Mouse (Mus musculus): ENCODE data around the gene Tcp11l1. TPM values are rescaled to one million over a fixed set of nuclear protein-coding genes. Genes with fewer than 3 reads are reported as not detected.

Tcp11l1 gene
- polyA plus RNA-seq, 2 experiments, result 2.5 to 5.0 TPM

GRCm38 (mm10) chr2:104671724-104672123 lies 40.2 kb downstream of the Tcp11l1 start:
- H3K27ac ChIP-seq, result no peak overlapping the region
- no peaks in the 10 kb centered on the region for H3K27me3 ChIP-seq (ENCODE audit: control insufficient read depth, insufficient read depth, low read length)
- TF ChIP-seq CTCF (IDR thresholded peaks at IDR 0.05; ENCODE audit: low read depth) (no peak), EP300 (IDR thresholded peaks at IDR 0.05; ENCODE audit: low read depth) (no peak)
- H3K4me3 ChIP-seq (ENCODE audit: insufficient read depth in 1 of 2, low read depth in 2 of 2, low read length in 2 of 2), result no peak overlapping the region
- H3K4me2 ChIP-seq (ENCODE audit: low read depth), result no peak overlapping the region
- no peaks in the 10 kb centered on the region for H3K9me3 ChIP-seq (ENCODE audit: control insufficient read depth, low read length)
- no peaks in the 10 kb centered on the region for H3K36me3 ChIP-seq (replicated peaks; ENCODE audit: control insufficient read depth, insufficient read depth, low read depth)
- DNase-seq (ENCODE audit: low read depth in 3 of 3, low spot score in 3 of 3) (no peak), ATAC-seq (ENCODE audit: insufficient read depth) (no peak)
- no peak overlapping the region for H3K9ac ChIP-seq (replicated peaks)
- peaks cover 4 to 5% of the 10 kb centered on the region in 2 experiments for H3K4me1 ChIP-seq (replicated peaks; ENCODE audit: control insufficient read depth in 2 of 2, insufficient read depth in 2 of 2, low read length in 1 of 2)

DNA sequence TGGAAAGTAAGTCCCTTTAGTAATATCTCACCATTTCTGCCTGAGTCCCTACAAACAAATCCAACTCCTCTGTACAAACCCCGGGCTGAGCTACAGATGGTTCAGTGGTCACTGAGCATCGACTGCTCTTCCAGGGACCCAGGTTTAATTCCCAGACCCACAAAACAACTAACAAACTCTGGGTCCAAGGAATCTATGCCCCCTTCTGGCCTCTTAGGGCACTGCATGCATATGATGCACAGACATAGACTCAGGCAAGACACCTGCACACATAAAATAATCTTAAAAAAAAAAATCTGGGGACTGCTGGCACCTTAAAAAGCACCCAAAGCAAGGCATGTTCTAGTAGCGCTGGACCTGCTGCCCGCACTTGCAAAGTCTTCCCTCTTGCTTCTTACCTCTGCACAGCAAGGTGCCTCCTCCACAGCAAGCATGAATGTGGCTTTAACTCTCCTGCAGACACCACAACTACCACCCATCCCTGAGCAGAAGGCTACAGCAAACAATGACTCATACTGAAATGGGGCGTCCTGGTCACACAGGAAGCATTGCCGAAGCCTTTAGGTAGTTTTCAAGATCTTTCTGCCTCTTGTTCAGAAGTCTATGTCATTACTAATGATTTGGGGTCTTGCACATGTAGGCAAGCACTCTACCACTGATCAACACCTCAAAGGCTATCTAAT lies 42.7 kb downstream of the Tcp11l1 start:
- WGBS (ENCODE audit: insufficient replicate concordance), result 68% methylated on average over 6 of the region's 6 CpGs
- no peak overlapping the region for H3K27ac ChIP-seq
- TF ChIP-seq CTCF (IDR thresholded peaks at IDR 0.05; ENCODE audit: low read depth) (peak; percentile 47), EP300 (IDR thresholded peaks at IDR 0.05; ENCODE audit: low read depth) (no peak)
- DNase-seq (ENCODE audit: low read depth in 3 of 3, low spot score in 3 of 3) (no peak), ATAC-seq (ENCODE audit: insufficient read depth) (no peak)
- H3K4me1 ChIP-seq (replicated peaks; ENCODE audit: control insufficient read depth in 2 of 2, insufficient read depth in 2 of 2, low read length in 1 of 2), result peaks cover 4 to 5% of the 10 kb centered on the region in 2 experiments
- H3K4me2 ChIP-seq (ENCODE audit: low read depth), result no peak overlapping the region
- H3K9me3 ChIP-seq (ENCODE audit: control insufficient read depth, low read length), result no peaks in the 10 kb centered on the region
- H3K36me3 ChIP-seq (replicated peaks; ENCODE audit: control insufficient read depth, insufficient read depth, low read depth), result peaks cover 6% of the 10 kb centered on the region; the same call in 1 of the 2 replicates
- H3K27me3 ChIP-seq (ENCODE audit: control insufficient read depth, insufficient read depth, low read length), result no peaks in the 10 kb centered on the region
- no peak overlapping the region for H3K9ac ChIP-seq (replicated peaks)
- no peak overlapping the region for H3K4me3 ChIP-seq (ENCODE audit: insufficient read depth in 1 of 2, low read depth in 2 of 2, low read length in 2 of 2)

- DNase-seq (ENCODE audit: low read depth in 3 of 3, low spot score in 3 of 3), result no peak
- H3K36me3 ChIP-seq (replicated peaks; ENCODE audit: control insufficient read depth, insufficient read depth, low read depth), result peaks cover 13% of the 10 kb centered on the region
- 73% methylated on average over 8 of the region's 8 CpGs for WGBS (ENCODE audit: insufficient replicate concordance)
These were observed 48.4 kb downstream of the Tcp11l1 start for GRCm38 (mm10) chr2:104663372-104664100.

DNA sequence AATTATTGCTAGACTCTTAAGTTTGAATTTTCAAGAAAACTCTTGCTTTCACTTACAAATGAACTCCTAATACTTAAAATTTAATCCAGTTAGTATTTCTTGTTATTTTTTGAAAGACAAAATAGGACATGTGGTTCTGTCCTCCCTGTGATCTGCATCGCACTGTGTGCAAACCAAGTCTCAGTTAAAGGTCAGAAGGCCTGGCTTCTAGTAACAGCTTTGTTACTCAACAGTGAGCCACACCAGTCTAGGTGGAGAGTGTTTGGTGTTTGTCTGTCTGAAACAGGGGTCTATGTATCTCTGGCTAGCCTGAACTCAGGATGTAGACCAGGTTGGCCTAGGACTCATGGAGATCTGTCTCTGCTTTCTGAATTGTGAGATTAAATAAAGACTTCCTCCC lies 53.3 kb downstream of the Tcp11l1 start:
- Histone ChIP-seq H3K9ac (replicated peaks) (no peak overlapping the region), H3K4me3 (ENCODE audit: insufficient read depth in 1 of 2, low read depth in 2 of 2, low read length in 2 of 2) (no peak overlapping the region), H3K4me2 (ENCODE audit: low read depth) (no peak overlapping the region), H3K36me3 (replicated peaks; ENCODE audit: control insufficient read depth, insufficient read depth, low read depth) (peaks cover 19% of the 10 kb centered on the region), H3K4me1 (replicated peaks; ENCODE audit: control insufficient read depth in 2 of 2, insufficient read depth in 2 of 2, low read length in 1 of 2) (peaks cover 0 to 5% of the 10 kb centered on the region in 2 experiments; a peak in 2 of 4 replicates), H3K9me3 (ENCODE audit: control insufficient read depth, low read length) (no peaks in the 10 kb centered on the region), H3K27ac (no peak overlapping the region), H3K27me3 (ENCODE audit: control insufficient read depth, insufficient read depth, low read length) (no peaks in the 10 kb centered on the region)
- WGBS (ENCODE audit: insufficient replicate concordance), result 83% methylated on average over 1 of the region's 1 CpGs
- DNase-seq (ENCODE audit: low read depth in 3 of 3, low spot score in 3 of 3) (no peak), ATAC-seq (ENCODE audit: insufficient read depth) (no peak)
- TF ChIP-seq CTCF (IDR thresholded peaks at IDR 0.05; ENCODE audit: low read depth) (no peak), EP300 (IDR thresholded peaks at IDR 0.05; ENCODE audit: low read depth) (no peak)

More at GRCm38 (mm10) chr2:104663372-104664100, 48.4 kb downstream of the Tcp11l1 start:
- peak; percentile 62 for ATAC-seq (ENCODE audit: insufficient read depth)
- Histone ChIP-seq H3K9me3 (ENCODE audit: control insufficient read depth, low read length) (no peaks in the 10 kb centered on the region), H3K4me3 (ENCODE audit: insufficient read depth in 1 of 2, low read depth in 2 of 2, low read length in 2 of 2) (no peak overlapping the region), H3K9ac (replicated peaks) (no peak overlapping the region), H3K4me1 (replicated peaks; ENCODE audit: control insufficient read depth in 2 of 2, insufficient read depth in 2 of 2, low read length in 1 of 2) (peaks cover 0 to 5% of the 10 kb centered on the region in 2 experiments; a peak in 2 of 4 replicates), H3K27me3 (ENCODE audit: control insufficient read depth, insufficient read depth, low read length) (no peaks in the 10 kb centered on the region), H3K4me2 (ENCODE audit: low read depth) (no peak overlapping the region), H3K27ac (no peak overlapping the region)
- TF ChIP-seq CTCF (IDR thresholded peaks at IDR 0.05; ENCODE audit: low read depth), result no peak
- TF ChIP-seq EP300 (IDR thresholded peaks at IDR 0.05; ENCODE audit: low read depth), result no peak

- Histone ChIP-seq H3K9me3 (ENCODE audit: control insufficient read depth, low read length) (no peaks in the 10 kb centered on the region), H3K4me3 (ENCODE audit: insufficient read depth in 1 of 2, low read depth in 2 of 2, low read length in 2 of 2) (no peak overlapping the region), H3K36me3 (replicated peaks; ENCODE audit: control insufficient read depth, insufficient read depth, low read depth) (no peaks in the 10 kb centered on the region; the same call in 1 of the 2 replicates), H3K9ac (replicated peaks) (no peak overlapping the region), H3K27me3 (ENCODE audit: control insufficient read depth, insufficient read depth, low read length) (no peaks in the 10 kb centered on the region), H3K4me1 (replicated peaks; ENCODE audit: control insufficient read depth in 2 of 2, insufficient read depth in 2 of 2, low read length in 1 of 2) (peaks cover 0 to 3% of the 10 kb centered on the region in 2 experiments; a peak in 1 of 4 replicates), H3K4me2 (ENCODE audit: low read depth) (no peak overlapping the region), H3K27ac (no peak overlapping the region)
- TF ChIP-seq CTCF (IDR thresholded peaks at IDR 0.05; ENCODE audit: low read depth) (no peak), EP300 (IDR thresholded peaks at IDR 0.05; ENCODE audit: low read depth) (no peak)
- no peak for DNase-seq (ENCODE audit: low read depth in 3 of 3, low spot score in 3 of 3)
- no peak for ATAC-seq (ENCODE audit: insufficient read depth)
- 76% methylated on average over 4 of the region's 4 CpGs for WGBS (ENCODE audit: insufficient replicate concordance)
These were observed 95.8 kb downstream of the Tcp11l1 start for GRCm38 (mm10) chr2:104615985-104616711.

Data from liver, embryonic 14.5 days (tissue).